Mouse (Mus musculus): ENCODE measurements at regions not wholly inside any gene's neighbourhood (a gene's known extent, or its start where the extent isn't known, plus 50 kb on each side); places are given as distances from the start of the nearest gene placed in this dataset.

GRCm38 (mm10) chr1:122905331-122905730 is 1140.0 kb downstream of the Dpp10 start:
- DNase-seq (ENCODE audit: low read depth, low spot score) = peak; percentile 5

- no peak for DNase-seq (ENCODE audit: low read depth, low spot score)
These were observed 1156.3 kb downstream of the Dpp10 start for GRCm38 (mm10) chr1:122889100-122889499.

- no peak for DNase-seq (ENCODE audit: low read depth, low spot score)
These were observed 1186.4 kb downstream of the Dpp10 start for GRCm38 (mm10) chr1:122858995-122859394.
